Mouse (Mus musculus): ENCODE measurements at regions not wholly inside any gene's neighbourhood (a gene's known extent, or its start where the extent isn't known, plus 50 kb on each side); places are given as distances from the start of the nearest gene placed in this dataset.
"Not testable (repeated sequence)": the region's sequence is repeated elsewhere in the genome, so short reads cannot be mapped to it uniquely, and the experiment has no call there.

DNA sequence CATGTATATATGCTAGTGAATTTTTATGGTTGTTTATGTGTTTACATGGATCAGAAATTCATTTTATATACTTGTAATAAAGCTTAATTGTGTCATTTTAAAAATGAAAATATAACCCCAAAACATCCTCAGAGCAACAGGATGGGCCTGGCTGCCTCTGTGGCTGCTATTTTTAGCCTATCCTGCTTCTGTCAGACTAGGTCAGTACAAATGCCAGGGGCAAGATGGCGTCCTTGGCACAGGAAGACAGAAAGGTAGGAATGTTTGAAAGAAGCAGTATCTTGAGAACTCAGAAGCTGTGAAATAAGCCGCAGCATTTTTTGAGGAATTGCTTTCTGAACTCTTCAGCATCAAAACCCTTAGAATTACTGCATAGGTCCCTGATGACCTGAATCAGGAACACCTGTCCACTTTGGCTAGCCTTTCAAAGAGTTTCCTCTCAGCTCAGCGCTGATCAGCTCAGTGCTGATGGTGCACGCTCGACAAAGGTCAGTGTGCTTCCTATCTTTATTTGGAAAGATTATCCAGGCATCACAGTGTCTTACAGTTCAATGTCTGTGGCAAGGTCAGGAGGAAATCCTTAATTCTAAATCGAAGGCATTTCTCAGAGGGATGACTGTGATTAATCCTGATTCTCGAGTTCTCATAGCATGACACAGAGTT lies 154.9 kb downstream of the Car2 start:
- WGBS: 75% methylated on average over 7 of the region's 7 CpGs
- H3K36me3 ChIP-seq: no peaks in the 10 kb centered on the region
- H3K4me1 ChIP-seq: no peaks in the 10 kb centered on the region
- H3K4me2 ChIP-seq: no peak overlapping the region
- H3K9me3 ChIP-seq: no peaks in the 10 kb centered on the region
- no peak overlapping the region for H3K27ac ChIP-seq
- no peaks in the 10 kb centered on the region for H3K27me3 ChIP-seq
- ATAC-seq (ENCODE audit: insufficient number of reproducible peaks, low FRiP score, low TSS enrichment, low read depth): no peak
- no peak overlapping the region for H3K9ac ChIP-seq
- no peak overlapping the region for H3K4me3 ChIP-seq

- Histone ChIP-seq H3K4me3 (no peak overlapping the region), H3K9me3 (no peaks in the 10 kb centered on the region), H3K36me3 (no peaks in the 10 kb centered on the region), H3K9ac (no peak overlapping the region), H3K4me1 (no peaks in the 10 kb centered on the region), H3K4me2 (no peak overlapping the region), H3K27ac (no peak overlapping the region), H3K27me3 (no peaks in the 10 kb centered on the region)
- ATAC-seq (ENCODE audit: insufficient number of reproducible peaks, low FRiP score, low TSS enrichment, low read depth): no peak
- 75% methylated on average over 3 of the region's 3 CpGs for WGBS
Observed at GRCm38 (mm10) chr3:15053968-15054367, 167.9 kb downstream of the Car2 start.

GRCm38 (mm10) chr3:15055516-15056256 lies 169.6 kb downstream of the Car2 start:
- not testable (repeated sequence) for ATAC-seq (ENCODE audit: insufficient number of reproducible peaks, low FRiP score, low TSS enrichment, low read depth); H3K9ac ChIP-seq; H3K36me3 ChIP-seq; H3K4me1 ChIP-seq; H3K4me2 ChIP-seq; H3K27me3 ChIP-seq; H3K9me3 ChIP-seq; H3K27ac ChIP-seq; H3K4me3 ChIP-seq
- 95% methylated on average over 8 of the region's 8 CpGs for WGBS

DNA sequence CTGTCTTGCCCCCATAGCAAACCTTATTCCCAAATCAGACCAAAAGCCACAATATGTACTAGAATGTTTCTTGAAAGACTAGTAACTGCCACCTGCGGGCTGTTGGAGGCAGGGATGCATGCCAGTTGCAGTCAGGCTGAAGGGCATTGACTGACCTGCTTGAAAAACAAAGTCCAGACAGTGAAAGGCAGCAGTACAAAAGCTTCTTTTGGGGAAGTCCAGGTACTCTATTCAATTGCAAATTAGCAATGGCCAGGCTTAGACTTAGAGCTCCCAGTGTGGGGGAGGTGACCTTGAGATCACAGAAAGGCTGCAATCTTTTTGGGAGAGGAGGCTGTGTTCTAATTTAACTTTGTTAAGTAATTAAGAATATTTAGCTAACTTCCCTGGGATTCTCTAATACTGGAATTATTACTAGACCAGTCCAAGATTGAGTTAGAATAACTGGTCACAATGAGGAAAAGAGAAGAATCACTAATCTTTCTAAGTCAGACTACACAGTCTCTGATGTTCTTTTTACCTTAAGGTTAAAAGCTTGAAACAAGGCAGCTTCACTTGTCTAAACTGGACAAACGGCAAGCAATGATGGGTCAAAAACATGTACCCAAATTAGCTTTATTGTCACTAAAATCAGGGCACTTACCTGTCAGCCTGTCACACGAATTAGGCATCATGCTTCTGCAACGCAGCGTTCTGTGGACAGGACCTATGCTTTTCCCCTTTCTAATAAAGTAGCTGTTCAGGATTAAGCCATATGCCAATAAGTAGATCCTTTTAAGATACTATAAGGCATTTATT lies 170.9 kb downstream of the Car2 start:
- H3K4me2 ChIP-seq; H3K4me1 ChIP-seq; ATAC-seq (ENCODE audit: insufficient number of reproducible peaks, low FRiP score, low TSS enrichment, low read depth); H3K27me3 ChIP-seq; H3K36me3 ChIP-seq; H3K4me3 ChIP-seq; H3K27ac ChIP-seq; H3K9ac ChIP-seq; H3K9me3 ChIP-seq: not testable (repeated sequence)
- 91% methylated on average over 5 of the region's 5 CpGs for WGBS

GRCm38 (mm10) chr3:15065681-15066080 lies 179.6 kb downstream of the Car2 start:
- Histone ChIP-seq H3K27me3 (no peaks in the 10 kb centered on the region), H3K9me3 (no peaks in the 10 kb centered on the region), H3K4me1 (no peaks in the 10 kb centered on the region), H3K27ac (no peak overlapping the region), H3K36me3 (no peaks in the 10 kb centered on the region), H3K4me2 (no peak overlapping the region), H3K9ac (no peak overlapping the region), H3K4me3 (no peak overlapping the region)
- 86% methylated on average over 3 of the region's 3 CpGs for WGBS
- no peak for ATAC-seq (ENCODE audit: insufficient number of reproducible peaks, low FRiP score, low TSS enrichment, low read depth)

GRCm38 (mm10) chr3:15068256-15068655 lies 182.2 kb downstream of the Car2 start:
- Histone ChIP-seq H3K9me3 (no peaks in the 10 kb centered on the region), H3K9ac (no peak overlapping the region), H3K27me3 (peaks cover 4% of the 10 kb centered on the region), H3K4me2 (no peak overlapping the region), H3K4me3 (no peak overlapping the region), H3K4me1 (no peaks in the 10 kb centered on the region), H3K27ac (no peak overlapping the region), H3K36me3 (no peaks in the 10 kb centered on the region)
- 77% methylated on average over 3 of the region's 3 CpGs for WGBS
- ATAC-seq (ENCODE audit: insufficient number of reproducible peaks, low FRiP score, low TSS enrichment, low read depth): no peak

DNA sequence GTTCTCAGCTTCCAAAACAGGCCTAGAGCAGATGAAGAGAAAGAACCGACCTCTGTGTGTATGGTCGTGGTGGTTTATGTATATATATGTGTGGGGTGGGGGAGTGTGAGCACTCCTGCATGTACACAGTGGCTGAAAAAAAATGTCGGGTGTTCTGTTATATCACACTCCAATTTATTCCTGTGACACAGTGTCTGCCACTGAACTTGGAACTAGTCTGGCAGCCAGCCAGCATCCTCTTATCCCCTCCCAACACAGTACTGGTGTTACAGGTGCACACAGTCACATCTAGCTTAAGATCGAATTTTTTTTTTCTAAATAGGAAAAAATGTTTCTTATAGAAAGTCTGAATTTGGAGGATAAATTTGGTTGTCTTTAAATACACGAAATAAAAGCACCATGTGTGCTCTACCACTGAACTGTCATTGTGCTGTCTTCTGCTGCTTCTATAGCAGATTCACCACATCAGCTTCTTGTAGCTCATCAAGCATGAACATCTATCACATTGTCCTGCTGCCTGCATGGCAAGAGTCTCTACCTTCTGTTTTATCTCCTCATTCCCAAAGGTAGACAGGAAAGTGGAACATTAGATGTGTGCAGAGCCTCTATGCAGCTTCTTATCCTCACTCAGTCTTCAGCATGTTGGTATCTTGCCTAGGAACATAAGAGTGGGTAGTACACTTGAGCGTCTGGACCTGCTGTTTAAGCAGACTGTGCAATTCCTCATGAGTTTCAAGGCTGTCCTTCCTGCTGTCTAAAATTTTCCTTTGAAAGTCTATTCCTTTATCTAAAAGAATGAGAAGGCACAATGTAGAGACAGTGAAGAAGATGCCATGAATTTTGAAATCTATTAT lies 185.2 kb downstream of the Car2 start:
- H3K36me3 ChIP-seq: no peaks in the 10 kb centered on the region
- no peak overlapping the region for H3K9ac ChIP-seq
- H3K4me1 ChIP-seq: no peaks in the 10 kb centered on the region
- ATAC-seq (ENCODE audit: insufficient number of reproducible peaks, low FRiP score, low TSS enrichment, low read depth): no peak
- peaks cover 4% of the 10 kb centered on the region for H3K27me3 ChIP-seq
- no peak overlapping the region for H3K4me3 ChIP-seq
- H3K4me2 ChIP-seq: no peak overlapping the region
- WGBS: 78% methylated on average over 6 of the region's 6 CpGs
- H3K27ac ChIP-seq: no peak overlapping the region
- H3K9me3 ChIP-seq: no peaks in the 10 kb centered on the region

DNA sequence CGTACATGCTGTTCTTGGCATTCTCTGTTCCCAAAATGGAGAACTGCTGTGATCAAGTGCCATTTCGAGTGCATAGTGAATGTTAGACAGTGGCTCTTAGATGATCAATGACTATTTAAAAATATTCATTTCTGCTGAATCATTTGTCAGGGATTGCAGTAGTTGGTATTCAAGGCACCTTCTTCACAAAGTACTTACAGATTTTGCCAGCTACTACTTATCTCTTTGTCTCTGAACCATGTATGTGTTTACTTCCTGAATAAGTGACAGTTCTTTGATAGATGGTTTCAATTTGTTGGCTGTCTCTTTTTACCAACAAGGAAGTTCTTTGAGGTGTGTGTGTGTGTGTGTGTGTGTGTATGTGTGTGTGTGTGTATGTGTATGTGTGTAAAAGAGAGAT lies 187.3 kb downstream of the Car2 start:
- Histone ChIP-seq H3K27me3 (peaks cover 4% of the 10 kb centered on the region), H3K4me3 (no peak overlapping the region), H3K4me2 (no peak overlapping the region), H3K4me1 (no peaks in the 10 kb centered on the region), H3K27ac (no peak overlapping the region), H3K36me3 (no peaks in the 10 kb centered on the region), H3K9me3 (no peaks in the 10 kb centered on the region), H3K9ac (no peak overlapping the region)
- ATAC-seq (ENCODE audit: insufficient number of reproducible peaks, low FRiP score, low TSS enrichment, low read depth): no peak
- 79% methylated on average over 2 of the region's 2 CpGs for WGBS

DNA sequence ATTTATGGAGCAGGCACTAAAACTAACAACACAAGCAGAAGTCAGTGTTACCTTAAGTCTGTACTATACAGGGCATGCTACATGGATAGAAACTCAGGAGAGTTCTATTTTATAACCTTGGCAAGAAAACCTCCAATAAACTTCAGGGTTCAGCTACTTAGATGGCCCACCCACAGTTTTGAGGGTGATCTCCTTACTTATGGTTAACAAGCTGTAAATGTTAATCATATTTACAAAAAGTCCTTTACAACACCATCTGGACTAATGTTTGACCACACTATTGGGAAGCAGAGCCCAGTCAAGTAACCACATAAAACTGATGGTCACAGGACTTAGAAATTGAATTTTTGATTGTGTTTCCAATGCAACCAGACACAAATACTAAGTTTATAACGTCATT lies 187.8 kb downstream of the Car2 start:
- Histone ChIP-seq H3K4me1 (no peaks in the 10 kb centered on the region), H3K4me3 (no peak overlapping the region), H3K36me3 (no peaks in the 10 kb centered on the region), H3K9me3 (no peaks in the 10 kb centered on the region), H3K27me3 (peaks cover 4% of the 10 kb centered on the region), H3K9ac (no peak overlapping the region), H3K27ac (no peak overlapping the region), H3K4me2 (no peak overlapping the region)
- WGBS: 31% methylated on average over 1 of the region's 1 CpGs
- ATAC-seq (ENCODE audit: insufficient number of reproducible peaks, low FRiP score, low TSS enrichment, low read depth): no peak

- no peak overlapping the region for H3K27ac ChIP-seq
- H3K9ac ChIP-seq: no peak overlapping the region
- no peak overlapping the region for H3K4me3 ChIP-seq
- no peaks in the 10 kb centered on the region for H3K9me3 ChIP-seq
- no peaks in the 10 kb centered on the region for H3K36me3 ChIP-seq
- no peaks in the 10 kb centered on the region for H3K4me1 ChIP-seq
- no peak overlapping the region for H3K4me2 ChIP-seq
- H3K27me3 ChIP-seq: peaks cover 4% of the 10 kb centered on the region
- no peak for ATAC-seq (ENCODE audit: insufficient number of reproducible peaks, low FRiP score, low TSS enrichment, low read depth)
Observed at GRCm38 (mm10) chr3:15074949-15075348, 188.9 kb downstream of the Car2 start.

DNA sequence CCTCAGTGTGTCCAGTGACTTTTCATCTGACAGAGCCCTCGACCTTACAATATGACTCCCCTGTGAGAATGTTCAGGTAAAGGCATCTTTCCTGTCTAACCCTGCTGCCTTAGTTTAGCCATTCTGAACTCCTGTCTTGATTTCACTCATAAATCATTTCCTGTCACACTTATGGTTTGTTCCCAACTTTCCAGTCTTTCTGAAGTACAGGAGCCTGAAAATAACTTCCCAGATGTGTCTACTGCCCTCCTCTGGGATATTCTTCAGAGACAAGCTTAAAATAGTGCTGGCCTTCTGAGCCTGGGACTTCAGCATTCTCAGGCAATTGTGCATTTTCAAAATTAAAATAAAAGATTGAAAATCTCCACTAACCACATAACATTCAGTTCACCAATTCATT lies 204.1 kb downstream of the Car2 start:
- H3K4me3 ChIP-seq: no peak overlapping the region
- no peaks in the 10 kb centered on the region for H3K4me1 ChIP-seq
- no peaks in the 10 kb centered on the region for H3K36me3 ChIP-seq
- H3K4me2 ChIP-seq: no peak overlapping the region
- no peak overlapping the region for H3K27ac ChIP-seq
- H3K9me3 ChIP-seq: no peaks in the 10 kb centered on the region
- no peaks in the 10 kb centered on the region for H3K27me3 ChIP-seq
- no peak for ATAC-seq (ENCODE audit: insufficient number of reproducible peaks, low FRiP score, low TSS enrichment, low read depth)
- no peak overlapping the region for H3K9ac ChIP-seq
- WGBS: 61% methylated on average over 1 of the region's 1 CpGs
